Mouse (Mus musculus) embryo, embryonic 9.5 days (tissue): ENCODE data around the gene Ppp5c.

Experiments used
- DNase-seq: peaks from one replicate; pipeline ENCODE4 v3.0.0-alpha.2; 2017; ENCODE audit errors: extremely low spot score

The Ppp5c gene

DNA sequence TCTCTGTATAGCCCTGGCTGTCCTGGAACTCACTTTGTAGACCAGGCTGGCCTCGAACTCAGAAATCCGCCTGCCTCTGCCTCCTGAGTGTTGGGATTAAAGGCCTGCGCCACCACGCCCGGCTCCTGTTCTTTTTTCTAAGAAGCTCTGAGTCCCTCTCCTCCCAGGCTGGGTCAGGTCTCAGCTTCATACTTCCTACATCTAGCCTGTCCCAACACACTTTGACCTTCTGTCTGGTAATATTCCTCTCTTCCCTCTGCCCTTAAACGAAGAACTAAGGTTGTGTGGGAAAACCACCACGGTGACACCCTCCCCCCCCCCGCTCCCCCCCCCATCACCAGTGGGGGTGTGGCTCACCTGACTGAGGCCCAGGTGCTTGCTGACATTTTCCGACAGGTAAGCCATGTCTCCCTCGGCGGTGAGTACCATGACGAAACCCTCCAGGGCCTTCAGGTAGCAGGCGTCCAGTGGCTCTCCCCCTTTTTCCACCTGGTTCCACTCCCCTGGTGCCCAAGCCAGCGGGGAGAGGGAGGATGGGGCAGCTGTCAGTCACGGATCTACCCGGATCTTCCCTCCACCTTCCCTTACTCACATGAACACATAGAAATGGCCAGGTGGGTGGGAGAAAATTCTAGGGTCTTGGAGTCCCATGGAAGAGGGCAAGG, 26.7 kb upstream of the Ppp5c start:
- DNase-seq: no peak

DNA sequence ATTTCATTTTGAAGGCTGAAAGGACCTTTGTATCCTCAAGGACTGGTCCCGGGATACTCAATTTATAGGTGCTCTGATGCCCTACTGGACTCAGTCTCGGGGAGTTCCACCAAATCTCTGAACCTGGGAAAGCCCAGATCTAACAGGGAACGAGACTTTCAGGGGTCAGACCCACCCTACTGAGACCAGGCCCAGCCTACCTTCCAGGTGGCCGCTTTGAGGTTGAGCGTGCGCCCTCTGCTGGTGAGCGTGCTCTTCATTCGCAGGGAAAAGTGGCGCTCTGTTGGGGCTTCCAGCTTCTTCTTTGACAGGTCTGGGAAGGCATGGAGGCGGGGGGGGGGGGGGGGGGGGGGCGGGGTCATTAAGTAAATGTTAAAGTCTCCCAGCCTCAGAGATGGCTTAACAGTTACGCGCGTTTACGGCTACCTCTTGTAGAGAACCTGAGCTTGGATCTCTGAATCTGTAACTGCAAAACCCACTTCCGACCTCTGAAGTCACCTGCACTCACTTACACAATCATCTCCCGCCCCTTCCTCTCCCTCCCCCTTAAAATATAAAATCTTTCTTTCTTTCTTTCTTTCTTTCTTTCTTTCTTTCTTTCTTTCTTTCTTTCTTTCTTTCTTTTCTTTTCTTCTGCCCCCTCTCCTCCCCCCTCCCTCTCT, 23.3 kb upstream of the Ppp5c start:
- DNase-seq: peak; percentile 69

DNA sequence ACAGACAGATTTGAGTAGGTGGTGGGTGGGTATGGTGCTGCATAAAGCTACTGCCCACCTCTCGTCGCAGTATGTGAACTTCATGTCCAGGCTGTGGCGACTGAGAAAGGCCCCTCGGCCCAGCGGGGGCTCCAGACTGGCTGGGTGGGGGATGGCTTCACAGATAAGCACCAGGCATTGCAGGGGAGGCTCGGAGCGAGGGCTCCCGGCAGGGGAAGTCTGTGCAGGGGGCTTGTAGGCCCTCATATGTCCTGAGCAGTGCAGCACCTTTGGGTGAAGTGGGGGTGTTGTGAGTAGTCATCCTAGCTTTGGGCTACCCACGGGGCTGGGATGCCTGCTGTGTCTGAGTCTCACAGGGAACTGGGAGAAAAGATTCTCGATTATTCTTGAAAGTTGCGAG, 22.8 kb upstream of the Ppp5c start:
- DNase-seq: no peak

DNA sequence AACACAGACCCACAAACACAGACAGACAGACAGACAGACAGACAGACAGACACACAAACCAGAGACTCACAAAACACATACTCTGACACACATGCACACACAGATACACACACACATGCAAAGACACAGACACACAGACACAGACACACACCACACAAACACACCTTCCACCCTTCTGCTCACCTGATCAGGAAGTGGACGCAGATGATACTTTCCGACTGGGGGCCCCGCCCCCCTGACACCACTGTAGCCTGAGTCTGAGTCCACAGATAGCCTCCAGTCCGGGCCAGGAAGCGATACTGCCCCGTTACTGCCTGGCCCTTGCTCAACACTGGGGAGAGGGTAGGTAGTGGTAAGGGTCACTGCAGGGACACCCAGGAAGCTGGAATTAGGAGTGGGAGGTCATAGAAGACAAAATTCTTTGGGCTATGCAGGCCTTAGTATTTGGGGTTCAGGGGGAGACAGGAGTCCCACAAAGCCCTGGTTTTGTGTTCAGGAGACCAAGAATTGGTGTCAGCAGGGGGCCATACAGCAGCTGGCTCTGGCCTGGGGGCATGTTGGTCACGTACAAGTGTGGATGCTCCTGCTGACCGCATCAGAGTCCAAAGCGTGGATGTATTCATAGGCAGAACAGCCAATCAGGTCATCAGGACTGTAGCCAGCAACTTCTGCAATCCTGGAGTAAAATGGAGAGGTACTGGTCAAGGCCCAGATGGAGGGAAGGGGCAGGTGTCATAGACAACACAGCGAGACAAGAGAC, 20.9 kb upstream of the Ppp5c start:
- DNase-seq: no peak

DNA sequence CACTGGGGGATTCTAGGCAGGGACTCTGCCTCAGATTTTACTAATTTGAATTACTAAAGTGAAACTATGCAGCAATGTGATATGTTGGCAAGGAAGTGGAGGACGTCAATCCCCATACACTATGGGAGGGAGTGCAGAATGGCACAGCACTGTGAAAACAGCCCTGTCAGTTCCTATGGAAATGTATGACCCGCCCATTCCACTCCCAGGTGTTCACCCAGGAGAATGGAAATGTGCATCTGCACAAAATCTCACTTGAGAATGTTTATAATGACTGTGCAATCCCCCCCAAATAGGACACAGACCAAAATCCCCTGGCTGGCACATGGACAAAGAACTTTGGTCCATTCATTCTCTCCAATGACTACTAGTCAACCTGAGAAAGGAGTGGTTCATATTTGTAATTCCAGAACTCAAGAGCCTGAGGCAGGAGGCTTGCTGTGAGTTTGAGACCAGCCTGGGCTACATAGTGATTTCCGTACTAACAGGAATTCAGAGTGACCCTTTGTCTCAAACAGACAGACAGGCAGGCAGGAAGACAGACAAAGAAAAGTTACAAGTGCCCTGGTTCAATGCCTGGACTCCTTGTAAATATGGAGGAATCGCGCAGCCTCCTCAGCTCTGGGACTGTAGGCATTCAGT, 19.4 kb upstream of the Ppp5c start:
- no peak for DNase-seq

DNA sequence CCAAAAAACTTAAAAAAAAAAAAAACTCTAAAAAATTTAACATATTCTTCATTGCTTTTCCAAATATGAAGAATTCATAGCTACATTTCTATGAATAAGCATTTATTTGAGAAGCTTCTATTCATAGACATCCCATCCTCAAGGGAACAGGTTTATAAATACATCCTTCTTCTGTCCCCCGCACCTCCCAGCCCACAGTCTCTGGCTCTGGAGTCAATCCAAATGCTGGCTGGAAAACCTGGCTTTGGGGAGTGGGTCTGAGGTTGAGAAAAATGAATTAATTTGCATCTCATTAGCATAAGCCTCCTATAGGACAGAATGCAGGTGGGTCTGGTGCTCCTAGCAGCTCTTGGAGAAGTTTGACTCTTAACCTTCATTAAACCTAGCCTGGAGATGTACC, 18.0 kb upstream of the Ppp5c start:
- no peak for DNase-seq

DNA sequence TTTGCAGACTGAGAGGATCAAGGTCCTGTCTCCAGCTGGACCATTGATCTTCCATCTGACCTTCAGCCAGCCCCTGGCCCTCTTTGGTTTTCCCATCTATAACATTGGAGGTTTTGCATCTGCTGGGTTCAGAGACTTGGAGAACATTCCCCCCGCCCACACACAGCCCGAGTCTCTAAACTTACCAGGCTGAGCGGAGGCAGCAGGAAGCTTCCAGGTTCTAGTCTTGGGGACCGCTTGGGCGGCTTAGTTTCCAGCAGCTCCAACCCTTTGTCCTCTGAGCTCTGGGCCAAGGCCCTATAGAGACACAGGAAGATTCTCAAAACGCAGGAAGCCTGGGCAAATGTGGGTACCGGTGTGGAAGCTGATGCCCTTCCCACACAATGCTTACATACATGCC, 11.6 kb upstream of the Ppp5c start:
- no peak for DNase-seq

DNA sequence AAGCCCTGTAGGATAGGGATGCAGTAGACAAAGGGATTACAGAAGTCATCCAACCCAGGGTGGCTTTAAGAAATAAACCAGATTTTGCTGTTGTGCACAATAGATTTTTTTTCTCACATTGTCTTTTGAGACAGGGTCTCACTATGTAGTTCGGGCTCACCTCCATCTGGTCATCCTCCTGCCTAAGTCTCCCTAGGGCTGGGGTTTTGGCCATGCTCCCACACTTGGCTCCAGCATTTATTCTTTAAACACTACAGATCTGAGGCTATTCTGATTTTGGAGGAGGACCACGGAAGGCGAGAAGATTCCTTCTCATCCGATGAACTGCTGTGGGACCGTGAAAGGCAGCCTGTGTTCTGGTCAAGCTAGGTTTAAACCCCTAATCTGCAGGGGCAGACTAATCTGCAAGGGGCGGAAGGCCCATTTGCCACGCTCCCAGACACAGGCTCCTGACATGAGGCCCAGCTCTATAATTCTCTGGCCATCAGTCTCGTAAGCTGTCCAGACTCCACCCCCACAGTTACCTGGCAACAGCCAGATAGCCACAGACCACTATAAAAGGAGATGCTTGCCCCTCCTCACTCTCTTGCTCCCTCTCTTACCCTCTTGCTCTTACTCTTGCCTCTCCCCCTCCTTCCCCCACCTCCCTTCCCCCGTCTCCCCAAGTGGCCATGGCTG, 10.4 kb upstream of the Ppp5c start:
- no peak for DNase-seq

DNA sequence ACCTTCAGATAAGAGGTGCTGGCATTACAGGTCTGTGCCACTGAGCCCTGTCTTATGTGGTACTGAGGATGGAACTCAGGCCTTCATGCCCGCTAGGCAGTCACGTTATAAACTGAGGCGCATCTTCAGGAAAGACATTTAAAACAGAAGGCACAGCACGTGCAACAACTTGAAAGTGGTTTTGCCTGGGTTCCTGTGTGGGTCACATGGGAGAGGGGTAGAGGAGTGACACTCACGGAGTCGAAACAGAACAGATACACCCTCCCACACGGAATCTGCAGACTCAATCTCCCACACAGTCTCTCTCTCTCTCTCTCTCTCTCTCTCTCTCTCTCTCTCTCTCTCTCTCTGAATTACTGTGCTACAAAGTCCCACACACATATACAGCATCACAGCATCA, 2.5 kb upstream of the Ppp5c start:
- no peak for DNase-seq

DNA sequence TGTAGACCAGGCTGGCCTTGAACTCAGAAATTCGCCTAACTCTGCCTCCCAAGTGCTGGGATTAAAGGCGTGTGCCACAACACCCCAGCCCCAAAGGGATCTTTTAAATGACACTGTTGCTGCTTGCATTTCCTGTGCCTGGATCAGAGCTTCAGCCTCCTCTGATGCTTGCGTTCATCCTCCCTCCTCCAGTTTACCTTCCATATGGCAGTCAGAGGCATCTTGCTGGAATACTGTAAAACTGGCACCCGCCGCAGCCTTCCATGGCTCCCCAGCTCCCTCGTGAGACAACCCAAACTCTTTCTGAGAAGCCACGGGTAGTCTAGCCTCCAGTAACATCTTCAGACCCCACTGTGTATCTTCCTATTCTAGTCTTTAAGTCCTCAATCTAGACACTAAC, 1.2 kb upstream of the Ppp5c start:
- no peak for DNase-seq

DNA sequence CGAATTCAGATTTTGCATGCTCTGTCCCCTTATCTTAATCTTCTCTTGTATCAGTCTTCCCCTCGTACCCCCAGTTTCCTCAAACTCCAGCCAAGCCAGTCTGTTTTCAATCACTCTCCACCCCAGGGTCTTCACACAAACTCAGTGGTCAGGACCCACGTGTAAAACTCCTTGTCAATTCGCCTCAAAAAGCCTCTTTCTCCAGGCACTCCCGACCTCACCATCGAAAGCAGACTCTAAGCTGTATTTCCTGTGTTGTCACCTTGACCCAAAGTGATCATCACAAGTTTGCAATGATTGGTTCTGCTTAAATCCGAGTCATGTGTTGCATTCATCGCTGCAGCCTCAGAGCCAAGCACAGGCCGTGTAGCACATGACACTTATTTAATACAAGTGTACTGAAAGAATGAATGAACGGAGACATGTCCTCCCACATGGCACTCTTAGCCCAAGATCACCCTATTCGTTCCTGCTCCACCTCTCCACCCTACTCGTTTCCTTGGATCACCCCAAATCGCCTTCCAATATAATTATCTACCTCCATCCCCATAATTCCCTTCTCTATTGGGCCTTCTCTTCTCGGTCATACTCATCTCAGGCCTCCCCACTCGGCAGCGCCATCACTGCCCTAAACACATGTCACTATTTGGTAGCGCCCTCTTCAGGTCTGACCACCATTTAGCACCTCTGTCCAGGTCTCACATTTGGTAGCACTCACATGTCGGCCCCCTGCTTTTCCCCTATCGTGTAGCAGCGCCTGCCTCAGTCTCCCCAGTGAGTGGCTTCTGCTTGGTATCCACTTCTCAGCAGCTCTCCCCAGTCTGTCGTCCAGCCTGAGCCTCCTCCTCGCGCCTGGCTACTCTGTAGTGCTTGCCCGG, 775 bp downstream of the Ppp5c start:
- no peak for DNase-seq

DNA sequence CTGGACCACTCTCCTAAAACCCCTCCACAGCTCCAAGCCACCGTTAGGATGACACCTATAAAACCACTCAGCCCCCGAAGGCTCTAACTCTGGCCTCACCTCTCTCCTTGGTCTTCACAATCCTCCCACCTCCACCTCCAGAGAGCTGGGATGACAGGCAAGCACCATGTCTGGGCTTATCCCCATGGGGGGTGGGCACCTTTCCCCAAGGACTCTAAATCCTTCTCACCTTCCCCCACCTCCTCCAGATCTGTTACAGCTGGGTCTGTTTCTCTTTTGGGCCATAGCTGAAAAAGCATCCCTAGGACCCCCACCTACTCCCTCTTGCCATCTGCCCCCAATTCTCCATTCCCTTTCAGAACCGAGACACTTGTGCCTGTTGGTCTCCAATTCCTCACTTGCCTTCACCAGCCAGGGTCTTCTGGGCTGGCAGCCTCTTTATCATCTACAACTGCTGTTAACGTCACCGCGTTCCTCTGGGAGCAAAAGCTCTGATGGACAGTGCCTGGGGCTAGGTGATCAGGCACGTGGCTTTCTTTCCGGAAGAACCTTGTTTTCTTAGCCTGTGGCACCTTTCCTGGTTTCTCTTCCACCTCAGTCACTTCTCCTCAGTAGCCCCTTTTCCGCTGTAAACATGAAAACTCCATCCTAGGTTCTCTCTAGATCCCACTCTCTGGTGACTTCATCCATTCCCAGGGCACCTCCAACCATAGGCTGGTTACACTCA, 1.7 kb downstream of the Ppp5c start:
- DNase-seq: no peak

DNA sequence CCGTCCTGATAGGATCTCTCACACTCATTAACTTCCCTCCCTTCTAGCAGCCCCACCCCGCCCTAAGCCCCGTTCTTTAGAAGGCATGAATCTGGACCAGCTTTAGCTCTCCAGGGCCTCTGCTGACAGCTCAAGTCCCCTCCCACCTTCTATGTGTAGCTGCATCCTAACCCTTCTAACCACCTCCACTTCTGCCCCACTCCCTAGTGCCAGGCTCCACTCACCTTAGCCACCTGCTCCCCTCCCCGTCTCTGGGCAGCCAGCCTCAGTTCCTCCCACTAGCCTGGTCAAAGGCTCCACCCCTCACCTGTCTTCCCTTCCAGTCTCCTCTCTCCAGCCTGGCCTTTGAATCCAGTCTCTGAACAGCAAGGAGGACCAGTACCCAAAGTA, 2.2 kb downstream of the Ppp5c start:
- no peak for DNase-seq

DNA sequence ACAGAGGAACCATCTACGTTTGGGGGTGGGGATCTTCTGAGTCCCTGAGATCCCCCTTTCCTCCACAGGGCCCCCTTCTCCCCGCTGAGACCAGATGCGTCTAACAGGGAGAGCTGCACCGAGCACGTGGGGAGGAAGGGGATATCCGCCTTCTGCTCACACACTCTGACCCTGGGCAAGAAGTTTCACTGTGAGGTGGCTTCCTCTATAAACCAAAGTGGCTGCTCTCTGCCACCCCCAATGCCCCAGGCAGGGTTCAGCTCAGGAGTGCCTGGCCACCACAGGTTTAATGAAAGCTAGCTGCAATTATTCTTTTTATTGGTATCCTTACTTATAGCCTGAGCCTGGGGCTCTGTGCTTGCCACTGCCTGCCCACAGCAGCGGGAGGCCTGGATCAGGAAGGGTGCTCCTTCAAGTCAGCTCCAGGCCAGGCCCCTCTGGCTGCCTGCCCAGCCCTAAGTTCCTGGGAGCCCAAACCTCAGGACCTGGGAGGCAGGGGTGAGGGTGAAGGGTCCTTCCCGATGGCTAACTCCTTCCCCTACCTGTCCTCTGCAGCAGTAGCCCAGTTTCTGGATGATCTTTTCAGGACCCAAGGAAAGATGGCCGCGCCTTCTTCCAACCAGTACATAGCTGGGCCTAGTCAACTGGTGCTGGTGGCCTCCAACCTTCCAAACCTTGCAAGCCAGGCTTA, 2.8 kb downstream of the Ppp5c start:
- no peak for DNase-seq

DNA sequence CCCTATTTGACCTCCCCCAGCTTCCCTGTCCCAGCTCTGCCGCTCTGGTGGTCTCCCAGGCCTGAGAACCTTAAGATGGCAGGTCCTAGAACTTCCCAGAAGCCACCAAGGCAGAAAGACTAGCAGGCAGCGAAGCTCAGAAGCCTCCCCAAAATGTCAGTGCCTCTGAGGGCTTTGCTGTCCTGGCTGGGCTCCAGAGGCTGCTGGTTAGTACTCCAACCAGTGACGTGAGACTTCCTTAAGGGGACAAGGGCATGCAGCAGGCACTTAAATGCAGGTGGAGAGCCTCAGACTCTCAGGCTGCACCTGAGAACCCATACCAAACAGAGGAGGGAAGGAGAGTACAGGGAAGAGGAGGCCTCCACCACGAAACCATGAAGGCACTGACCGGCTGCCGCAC, 3.6 kb downstream of the Ppp5c start:
- DNase-seq: no peak

DNA sequence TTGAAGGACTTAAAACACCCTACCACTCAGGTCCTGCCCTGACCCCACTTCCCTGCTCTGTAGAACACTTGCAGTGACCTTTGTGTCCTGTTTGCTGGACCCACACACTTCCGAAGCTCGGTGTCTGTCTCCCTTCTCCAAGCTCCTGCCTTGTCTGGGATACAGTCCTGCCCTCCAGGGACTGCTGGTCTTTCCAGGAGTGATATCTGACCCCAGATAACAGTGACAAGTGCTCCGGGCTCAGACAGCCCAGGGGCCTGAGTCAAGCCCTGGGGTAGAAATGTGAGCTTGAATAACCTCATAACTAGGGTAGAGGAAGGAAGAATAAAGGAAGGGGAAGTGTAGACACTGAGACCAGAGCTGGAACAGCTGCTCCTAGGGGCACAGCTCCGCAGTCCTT, 4.0 kb downstream of the Ppp5c start:
- DNase-seq: no peak

DNA sequence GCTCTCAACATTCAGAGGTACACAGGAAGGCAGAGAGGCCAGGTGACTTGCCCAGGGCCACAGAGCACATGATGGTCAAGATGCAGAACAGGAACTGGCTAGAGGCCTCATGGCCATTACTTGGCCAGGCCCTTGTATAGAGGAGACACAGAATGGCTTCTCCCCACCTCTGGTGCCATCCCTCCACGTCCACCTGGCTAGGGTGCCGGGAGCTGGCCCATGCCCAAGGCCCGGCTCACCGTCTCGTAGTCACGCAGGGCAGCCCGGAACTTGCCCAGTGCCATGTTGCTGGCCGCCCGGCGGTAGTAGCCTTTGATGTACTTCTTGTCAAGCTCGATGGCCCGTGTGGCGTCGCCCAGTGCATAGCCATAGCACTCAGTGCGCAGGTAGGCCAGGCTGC, 5.5 kb downstream of the Ppp5c start:
- no peak for DNase-seq

DNA sequence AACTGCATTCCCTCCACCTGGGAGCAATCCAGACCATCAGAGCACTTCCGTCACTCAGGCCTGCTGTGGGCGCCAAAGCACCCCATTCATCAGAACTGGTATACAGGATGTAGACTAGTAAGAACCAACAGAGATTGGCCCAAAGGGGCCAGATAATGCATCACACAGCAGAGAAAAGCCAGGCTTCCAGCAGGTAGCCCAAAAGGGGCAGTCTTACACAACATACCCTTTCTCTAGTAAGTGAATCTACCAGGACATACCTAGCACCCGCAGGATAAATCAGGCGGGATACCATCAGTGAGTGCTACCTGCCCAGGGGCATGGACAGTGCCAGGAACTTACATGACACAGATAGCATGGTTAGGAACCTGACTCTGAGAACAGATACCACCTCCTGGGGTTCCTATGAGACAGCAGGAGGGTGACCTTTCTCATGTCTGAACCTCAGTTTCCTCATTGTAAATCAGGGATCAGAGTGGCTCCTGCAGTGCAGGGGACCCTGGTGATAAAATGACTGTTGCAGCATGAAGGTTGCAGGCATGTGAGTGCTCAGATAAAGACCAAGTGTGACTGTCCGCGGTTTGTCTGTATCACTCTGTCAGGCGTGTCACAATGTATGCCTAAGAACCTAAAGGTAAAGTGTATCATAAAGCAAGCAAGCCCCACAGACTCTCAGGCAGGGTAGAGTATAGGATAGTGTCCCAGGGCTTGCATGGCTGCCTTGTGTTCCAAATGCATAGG, 8.1 kb downstream of the Ppp5c start:
- no peak for DNase-seq

DNA sequence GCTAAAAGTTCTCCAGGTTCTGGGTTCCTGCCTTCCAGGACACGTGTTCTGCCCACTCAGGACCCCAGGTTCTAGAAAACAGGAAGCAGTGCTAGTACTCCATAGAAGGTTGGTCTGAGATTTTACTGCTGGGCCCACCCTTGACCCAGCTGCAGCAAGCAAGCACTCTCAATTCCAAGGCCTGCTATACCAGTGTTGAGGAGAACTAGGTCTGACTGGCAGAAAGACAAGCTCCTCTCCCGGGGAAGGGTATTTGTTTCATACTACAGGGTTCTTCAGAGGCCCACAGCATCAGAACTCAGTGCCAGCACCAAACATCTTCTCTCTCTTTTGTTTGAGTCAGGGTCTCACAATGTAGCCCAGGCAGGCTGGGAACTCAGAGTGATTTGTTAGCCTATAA, 9.8 kb downstream of the Ppp5c start:
- no peak for DNase-seq
